Mouse (Mus musculus) stomach, adult 2 months (tissue): ENCODE data around the gene Tnnc2. TPM values are rescaled to one million over a fixed set of nuclear protein-coding genes. Genes with fewer than 3 reads are reported as not detected.

Experiments used
- polyA plus RNA-seq: library from polyadenylated mRNA; depleted of rRNA; stranded (reverse); fragments of >200 nt; gene quantifications from 2 replicates; pipeline ENCODE4 v1.2.3, GENCODE M21; 2012; rRNA removed

Tnnc2 gene
- polyA plus RNA-seq: 33.7 and 34.0 TPM in 2 replicates

DNA sequence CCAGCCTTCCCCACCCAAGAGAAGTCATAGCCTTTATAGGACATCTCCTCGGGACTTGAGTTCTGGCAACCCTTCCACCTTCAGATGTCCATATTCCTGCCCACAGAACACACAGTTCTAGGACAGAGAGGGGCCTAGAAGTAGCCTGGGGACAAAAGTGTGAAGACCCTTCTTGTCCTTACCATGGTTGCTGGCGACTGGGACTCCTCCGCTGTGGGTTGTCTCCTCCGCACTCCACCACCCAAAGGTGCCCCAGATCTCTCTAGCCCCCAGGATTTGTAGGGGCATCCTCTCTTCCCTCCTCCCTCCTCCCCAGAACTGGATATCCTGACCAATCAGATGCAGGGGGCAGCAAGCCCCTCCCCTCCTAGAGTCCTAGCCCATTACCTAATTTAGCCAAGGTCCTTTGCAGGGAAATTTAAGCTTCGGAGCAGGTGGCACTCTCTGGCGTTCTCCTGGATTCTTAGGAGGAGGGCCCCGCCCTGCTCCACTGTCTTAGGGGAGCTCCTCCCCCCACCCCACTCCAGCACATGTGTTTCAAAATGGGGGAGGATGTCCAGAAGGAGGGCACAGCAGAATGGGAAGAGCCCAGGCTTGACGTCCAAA lies at the start of gene Tnnc2:
Gene Tnnc2, minus strand, starts transcription at position 487 of the 606 bp plus-strand sequence.

DNA sequence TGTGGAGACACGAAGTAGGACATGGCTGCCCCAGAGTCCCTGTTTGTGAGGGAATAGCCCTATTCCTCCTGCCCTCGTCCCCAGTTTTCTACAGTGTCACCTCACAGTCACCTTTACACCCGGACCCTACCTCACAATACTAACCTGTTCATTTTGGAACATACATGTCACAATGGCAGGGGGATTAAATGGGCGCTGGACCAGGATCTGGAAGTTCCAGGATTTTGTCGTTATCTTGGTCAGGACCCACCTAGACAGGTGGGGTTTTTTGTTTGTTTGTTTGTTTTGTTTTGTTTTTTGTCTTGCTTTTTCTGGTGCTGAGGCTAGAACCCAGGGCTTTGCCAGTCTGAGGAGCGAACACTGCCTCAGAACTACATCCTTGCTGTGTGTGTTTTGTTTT lies 48.7 kb upstream of the Tnnc2 start, which contains the start of gene Spata25:
Gene Spata25, minus strand, starts transcription at position 101 of the 400 bp plus-strand sequence.

DNA sequence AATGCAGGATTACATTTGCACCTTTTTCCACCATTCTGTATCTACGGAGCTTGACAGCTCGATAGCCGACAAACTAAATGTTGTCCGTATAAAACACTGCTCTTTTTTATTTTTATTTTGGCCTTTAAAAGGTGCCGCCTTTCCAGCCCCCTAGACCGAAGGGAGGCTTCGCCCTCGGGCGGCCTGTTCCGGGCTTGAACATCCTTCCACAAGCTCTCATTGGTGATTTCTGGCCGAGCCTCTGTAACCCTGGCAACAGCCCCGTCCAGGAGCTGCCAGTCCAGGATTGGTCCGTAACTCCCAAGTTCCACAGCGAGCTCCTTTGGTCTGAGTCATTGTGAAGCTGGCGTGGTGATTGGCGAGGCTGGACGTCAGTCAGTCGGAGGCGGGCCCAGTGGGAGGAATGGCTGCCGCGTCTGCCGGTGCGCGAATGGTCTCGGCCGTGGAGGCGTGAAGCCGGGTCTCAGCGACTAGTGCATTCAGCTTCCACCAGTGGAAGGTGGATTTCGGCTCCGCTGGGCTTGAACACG lies 42.9 kb upstream of the Tnnc2 start, which contains the start of gene Zswim1:
Gene Zswim1, plus strand, starts transcription at position 51 of the 530 bp plus-strand sequence.

DNA sequence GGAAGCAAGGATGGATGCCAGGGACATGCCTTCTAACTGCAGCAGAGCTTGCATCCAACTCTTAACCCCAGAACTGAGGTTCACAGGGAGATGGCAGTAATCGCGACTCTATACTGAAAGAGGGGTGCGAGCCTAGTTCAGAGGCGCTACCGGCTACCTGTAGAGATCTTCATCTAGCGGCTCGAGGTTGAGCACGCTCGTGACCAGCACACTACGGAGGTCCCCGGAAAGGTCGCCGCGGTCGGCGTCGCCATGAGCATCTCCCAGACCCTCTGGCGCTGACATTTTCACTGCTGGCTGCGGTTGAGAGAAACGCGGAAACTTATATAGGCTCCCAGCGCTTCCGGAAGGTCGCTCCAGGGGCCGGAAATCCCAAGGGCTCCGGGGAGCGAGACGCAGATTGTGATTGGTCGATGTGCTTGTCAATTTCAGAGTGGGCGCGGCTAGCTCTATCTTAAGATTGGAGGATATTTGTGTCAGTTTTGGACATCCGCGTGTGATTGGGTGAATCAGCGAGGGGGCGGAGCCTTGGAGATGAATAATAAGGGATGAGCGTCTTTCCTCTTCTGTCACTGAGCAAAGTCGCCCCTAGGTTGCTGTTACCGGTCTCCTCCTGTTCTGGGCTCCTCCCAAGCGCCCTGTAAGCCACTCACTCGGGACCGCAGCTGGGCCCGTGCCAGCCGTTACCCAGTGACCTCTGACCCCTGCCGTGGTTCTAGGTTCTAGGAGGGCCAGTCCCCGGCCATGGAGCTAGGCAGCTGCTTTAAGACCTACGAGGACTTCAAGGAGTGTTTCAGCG lies 25.0 kb upstream of the Tnnc2 start, which contains the start of the genes Acot8 and Zswim3:
Gene Acot8, minus strand, starts transcription at position 350 of the 799 bp plus-strand sequence.
Gene Zswim3, plus strand, starts transcription at position 566 of the 799 bp plus-strand sequence.

DNA sequence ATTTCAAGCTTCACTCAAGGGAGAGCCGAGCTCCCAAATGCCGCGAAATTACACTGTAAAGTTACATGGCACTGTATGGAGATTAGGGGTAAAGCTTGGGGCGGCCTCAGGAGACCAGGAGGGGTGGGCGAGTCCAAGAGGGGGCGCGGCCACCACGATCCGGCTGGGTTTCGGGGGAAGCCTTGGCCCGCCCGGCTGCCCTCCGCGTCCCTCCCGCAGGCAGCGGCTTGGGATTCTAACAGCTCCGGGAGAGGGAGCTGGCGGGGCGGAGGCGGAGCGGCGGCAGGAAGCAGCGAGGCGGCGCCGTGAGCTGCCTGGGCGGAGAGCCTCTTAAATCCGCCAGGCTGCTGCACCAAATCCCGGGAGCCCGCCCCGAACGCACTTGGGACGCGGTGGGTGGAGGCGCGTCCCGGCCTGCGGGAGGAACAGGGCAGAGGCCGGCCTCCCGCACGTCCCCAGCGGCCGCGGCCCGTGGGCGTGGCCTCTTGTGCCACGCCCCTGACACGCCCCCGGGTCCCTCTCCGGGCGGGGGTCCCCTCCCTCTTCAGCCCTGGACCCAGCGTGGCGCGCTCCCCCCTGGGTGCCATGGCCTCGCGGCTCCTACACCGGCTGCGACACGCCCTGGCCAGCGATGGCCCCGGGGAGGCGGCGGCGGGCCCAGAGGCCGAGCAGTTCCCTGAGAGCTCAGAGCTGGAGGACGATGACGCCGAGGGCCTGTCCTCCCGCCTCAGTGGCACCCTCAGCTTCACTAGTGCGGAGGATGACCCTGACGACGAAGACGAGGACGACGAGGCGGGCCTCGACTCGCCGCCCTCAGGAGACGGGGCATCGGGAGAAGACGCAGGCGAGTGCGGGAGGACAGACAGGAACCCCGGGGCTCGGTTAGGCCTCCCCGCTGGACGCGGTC lies 6.0 kb upstream of the Tnnc2 start, which contains the start of gene Snx21:
Gene Snx21, plus strand, starts transcription at position 343 of the 907 bp plus-strand sequence.

DNA sequence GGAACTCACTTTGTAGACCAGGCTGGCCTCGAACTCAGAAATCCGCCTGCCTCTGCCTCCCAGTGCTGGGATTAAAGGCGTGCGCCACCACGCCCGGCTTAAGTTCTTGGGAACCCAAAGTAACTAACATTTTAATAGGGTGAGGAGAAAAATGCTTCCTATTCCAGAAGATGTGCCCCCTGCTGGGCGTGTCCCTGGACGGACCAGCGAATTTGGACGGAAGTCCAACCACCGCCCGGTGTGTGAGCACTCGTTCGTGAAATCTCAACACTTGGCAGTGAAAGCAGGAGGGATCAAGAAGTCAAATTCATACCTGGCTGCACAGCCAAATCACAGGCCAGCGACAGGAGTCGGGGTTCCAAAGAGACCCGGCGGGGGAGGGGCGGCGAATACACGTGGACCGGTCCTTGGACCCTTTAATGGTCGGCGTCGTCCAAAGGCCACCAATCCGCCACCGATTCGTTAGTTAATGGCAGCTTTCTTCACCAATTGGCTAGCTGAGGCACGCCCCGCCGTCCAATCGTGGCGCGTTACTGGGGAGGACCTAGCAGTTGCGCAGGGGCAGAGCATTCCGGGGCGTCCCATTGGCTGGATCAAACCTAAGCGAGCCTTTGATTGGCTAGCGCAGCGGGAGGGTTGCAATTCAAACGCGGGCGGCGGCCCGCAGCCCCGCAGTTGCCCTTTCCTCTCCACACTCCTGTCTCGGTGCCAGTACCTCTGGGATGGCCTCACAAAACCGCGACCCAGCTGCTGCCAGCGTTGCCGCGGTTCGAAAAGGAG lies 10.3 kb downstream of the Tnnc2 start, which contains the start of gene Ube2c:
Gene Ube2c, plus strand, starts transcription at position 641 of the 780 bp plus-strand sequence.

DNA sequence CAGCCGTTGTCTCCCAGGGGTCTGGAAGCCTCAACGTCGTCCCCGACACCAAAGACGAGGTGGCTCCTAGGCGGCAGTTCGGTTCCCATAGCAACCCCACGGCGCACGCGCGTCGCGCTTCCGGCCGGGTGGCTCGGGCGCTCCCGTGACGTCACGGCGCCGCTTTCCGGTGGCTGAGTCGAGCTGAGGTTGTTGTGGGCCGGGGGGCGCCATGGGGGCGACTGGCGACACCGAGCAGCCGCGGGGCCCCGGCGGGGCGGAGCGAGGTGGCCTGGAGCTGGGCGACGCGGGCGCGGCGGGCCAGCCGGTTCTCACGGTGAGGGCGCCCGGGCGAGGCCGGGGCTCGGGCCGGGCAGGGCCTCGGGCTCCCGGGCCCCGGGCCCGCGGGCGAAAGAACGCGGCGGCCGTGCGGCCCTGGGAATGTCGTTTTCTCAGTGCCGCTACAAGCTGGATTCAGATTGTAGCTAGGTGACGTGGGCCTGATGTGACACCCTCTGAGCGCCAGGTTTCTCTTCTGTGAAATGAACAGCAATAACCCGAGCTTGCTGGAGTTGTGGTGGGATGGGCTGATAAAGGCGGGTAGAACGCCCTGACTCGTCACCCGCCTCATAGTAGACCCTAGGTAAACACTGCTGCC lies 33.8 kb downstream of the Tnnc2 start, which contains the start of the genes Wfdc3 and Dnttip1:
Gene Wfdc3, minus strand, starts transcription at position 89 of the 637 bp plus-strand sequence.
Gene Dnttip1, plus strand, starts transcription at position 141 of the 637 bp plus-strand sequence.

Other genes with a start within 250 kb of the Tnnc2 start
- 41.0 and 51.1 TPM in 2 replicates for gene Wfdc2, start 217.6 kb downstream of the Tnnc2 start, polyA plus RNA-seq
- gene Spint3, start 206.5 kb downstream of the Tnnc2 start, polyA plus RNA-seq: 0.43 TPM in 1 of 2 replicates, not detected in the other
- gene Wfdc6a, start 194.5 kb downstream of the Tnnc2 start, polyA plus RNA-seq: 0.08 and 0.14 TPM in 2 replicates
- gene Eppin, start 186.4 kb downstream of the Tnnc2 start, polyA plus RNA-seq: 0.19 TPM in 1 of 2 replicates, not detected in the other
- gene Wfdc6b, start 166.4 kb downstream of the Tnnc2 start, polyA plus RNA-seq: 0.11 TPM in 1 of 2 replicates, not detected in the other
- gene Wfdc8, start 166.3 kb downstream of the Tnnc2 start, polyA plus RNA-seq: 0.26 TPM in 1 of 2 replicates, not detected in the other
- 0.09 TPM in 1 of 2 replicates, not detected in the other for gene Wfdc16, start 141.2 kb downstream of the Tnnc2 start, polyA plus RNA-seq
- 0.30 and 3.4 TPM in 2 replicates for gene Wfdc10, start 123.9 kb downstream of the Tnnc2 start, polyA plus RNA-seq
- gene Wfdc9, start 123.4 kb downstream of the Tnnc2 start, polyA plus RNA-seq: not detected in 2 replicates
- not detected in 2 replicates for gene Wfdc11, start 105.9 kb downstream of the Tnnc2 start, polyA plus RNA-seq
- 0.75 and 2.0 TPM in 2 replicates for gene Wfdc13, start 94.9 kb downstream of the Tnnc2 start, polyA plus RNA-seq
- gene Spint4, start 81.5 kb downstream of the Tnnc2 start, polyA plus RNA-seq: 0.20 TPM in 1 of 2 replicates, not detected in the other
- not detected in 2 replicates for gene Spint5, start 64.7 kb downstream of the Tnnc2 start, polyA plus RNA-seq
- gene Wfdc3, start 34.0 kb downstream of the Tnnc2 start, polyA plus RNA-seq: 0.22 TPM in 1 of 2 replicates, not detected in the other
- gene Dnttip1, start 34.0 kb downstream of the Tnnc2 start, polyA plus RNA-seq: 9.0 and 25.3 TPM in 2 replicates
- gene Ube2c, start 10.1 kb downstream of the Tnnc2 start, polyA plus RNA-seq: 31.9 and 34.3 TPM in 2 replicates
- gene Snx21, start 5.9 kb upstream of the Tnnc2 start, polyA plus RNA-seq: 15.0 and 20.3 TPM in 2 replicates
- 37.1 and 48.4 TPM in 2 replicates for gene Acot8, start 24.9 kb upstream of the Tnnc2 start, polyA plus RNA-seq
- 0.58 and 1.1 TPM in 2 replicates for gene Zswim3, start 25.1 kb upstream of the Tnnc2 start, polyA plus RNA-seq
- 8.0 and 8.1 TPM in 2 replicates for gene Zswim1, start 42.7 kb upstream of the Tnnc2 start, polyA plus RNA-seq
- gene Spata25, start 48.6 kb upstream of the Tnnc2 start, polyA plus RNA-seq: not detected in 2 replicates
- 97.4 and 104 TPM in 2 replicates for gene Ctsa, start 52.9 kb upstream of the Tnnc2 start, polyA plus RNA-seq
- gene Neurl2, start 53.5 kb upstream of the Tnnc2 start, polyA plus RNA-seq: 3.4 and 4.2 TPM in 2 replicates
- gene Pltp, start 77.7 kb upstream of the Tnnc2 start, polyA plus RNA-seq: 43.0 and 47.2 TPM in 2 replicates
- 30.9 and 37.6 TPM in 2 replicates for gene Pcif1, start 99.3 kb upstream of the Tnnc2 start, polyA plus RNA-seq
- 16.7 and 17.1 TPM in 2 replicates for gene Zfp335, start 131.8 kb upstream of the Tnnc2 start, polyA plus RNA-seq
- 1.9 and 3.6 TPM in 2 replicates for gene Mmp9, start 160.8 kb upstream of the Tnnc2 start, polyA plus RNA-seq
- 0.30 and 0.47 TPM in 2 replicates for gene Slc12a5, start 180.8 kb upstream of the Tnnc2 start, polyA plus RNA-seq